Mouse (Mus musculus): ENCODE results near the gene Ppm1n. TPM values are rescaled to one million over a fixed set of nuclear protein-coding genes. Genes with fewer than 3 reads are reported as not detected.

The Ppm1n gene
- polyA plus RNA-seq, 1 experiment from 2014 or later: 0.30 TPM

Other genes with a start within 250 kb of the Ppm1n start
- not detected in 2 replicates for gene Rsph6a, start 225.4 kb downstream of the Ppm1n start, polyA plus RNA-seq (2015; fragmentation: Nextera tagmentation; extraction: Ambion mirVana)
- gene Dmwd, start 203.8 kb downstream of the Ppm1n start, polyA plus RNA-seq (2015; fragmentation: Nextera tagmentation; extraction: Ambion mirVana): 4.3 and 5.0 TPM in 2 replicates
- gene Dmpk, start 196.2 kb downstream of the Ppm1n start, polyA plus RNA-seq (2015; fragmentation: Nextera tagmentation; extraction: Ambion mirVana): 2.8 and 3.7 TPM in 2 replicates
- 1.2 and 1.5 TPM in 2 replicates for gene Six5, start 185.5 kb downstream of the Ppm1n start, polyA plus RNA-seq (2015; fragmentation: Nextera tagmentation; extraction: Ambion mirVana)
- gene Gm4969, start 161.7 kb downstream of the Ppm1n start, polyA plus RNA-seq (2015; fragmentation: Nextera tagmentation; extraction: Ambion mirVana): 0.70 and 0.72 TPM in 2 replicates
- 16.4 and 16.6 TPM in 2 replicates for gene Fbxo46, start 160.2 kb downstream of the Ppm1n start, polyA plus RNA-seq (2015; fragmentation: Nextera tagmentation; extraction: Ambion mirVana)
- 10.1 and 11.5 TPM in 2 replicates for gene Qpctl, start 130.8 kb downstream of the Ppm1n start, polyA plus RNA-seq (2015; fragmentation: Nextera tagmentation; extraction: Ambion mirVana)
- gene Snrpd2, start 130.3 kb downstream of the Ppm1n start, polyA plus RNA-seq (2015; fragmentation: Nextera tagmentation; extraction: Ambion mirVana): 154 and 164 TPM in 2 replicates
- gene Gipr, start 113.9 kb downstream of the Ppm1n start, polyA plus RNA-seq (2015; fragmentation: Nextera tagmentation; extraction: Ambion mirVana): 0.10 and 0.25 TPM in 2 replicates
- gene Eml2, start 103.6 kb downstream of the Ppm1n start, polyA plus RNA-seq (2015; fragmentation: Nextera tagmentation; extraction: Ambion mirVana): 5.7 and 6.1 TPM in 2 replicates
- 0.69 and 0.80 TPM in 2 replicates for gene Gpr4, start 67.5 kb downstream of the Ppm1n start, polyA plus RNA-seq (2015; fragmentation: Nextera tagmentation; extraction: Ambion mirVana)
- gene Opa3, start 51.7 kb downstream of the Ppm1n start, polyA plus RNA-seq (2015; fragmentation: Nextera tagmentation; extraction: Ambion mirVana): 25.4 and 25.7 TPM in 2 replicates
- gene Vasp, start 8.2 kb downstream of the Ppm1n start, polyA plus RNA-seq (2015; fragmentation: Nextera tagmentation; extraction: Ambion mirVana): 74.3 and 75.3 TPM in 2 replicates
- 1.6 and 2.2 TPM in 2 replicates for gene Rtn2, start 2.6 kb upstream of the Ppm1n start, polyA plus RNA-seq (2015; fragmentation: Nextera tagmentation; extraction: Ambion mirVana)
- 0.19 and 0.21 TPM in 2 replicates for gene Fosb, start 30.0 kb upstream of the Ppm1n start, polyA plus RNA-seq (2015; fragmentation: Nextera tagmentation; extraction: Ambion mirVana)
- 59.6 and 67.1 TPM in 2 replicates for gene Ercc1, start 64.7 kb upstream of the Ppm1n start, polyA plus RNA-seq (2015; fragmentation: Nextera tagmentation; extraction: Ambion mirVana)
- gene Cd3eap, start 79.4 kb upstream of the Ppm1n start, polyA plus RNA-seq (2015; fragmentation: Nextera tagmentation; extraction: Ambion mirVana): 15.8 and 18.7 TPM in 2 replicates
- gene Ppp1r13l, start 79.7 kb upstream of the Ppm1n start, polyA plus RNA-seq (2015; fragmentation: Nextera tagmentation; extraction: Ambion mirVana): 2.2 and 2.4 TPM in 2 replicates
- 14.3 and 15.1 TPM in 2 replicates for gene Ercc2, start 101.9 kb upstream of the Ppm1n start, polyA plus RNA-seq (2015; fragmentation: Nextera tagmentation; extraction: Ambion mirVana)
- gene Klc3, start 124.0 kb upstream of the Ppm1n start, polyA plus RNA-seq (2015; fragmentation: Nextera tagmentation; extraction: Ambion mirVana): 35.3 and 38.4 TPM in 2 replicates
- 3.6 and 7.0 TPM in 2 replicates for gene Ckm, start 124.7 kb upstream of the Ppm1n start, polyA plus RNA-seq (2015; fragmentation: Nextera tagmentation; extraction: Ambion mirVana)
- 6.7 and 9.0 TPM in 2 replicates for gene Mark4, start 178.8 kb upstream of the Ppm1n start, polyA plus RNA-seq (2015; fragmentation: Nextera tagmentation; extraction: Ambion mirVana)
- gene Exoc3l2, start 183.3 kb upstream of the Ppm1n start, polyA plus RNA-seq (2015; fragmentation: Nextera tagmentation; extraction: Ambion mirVana): 0.74 and 0.78 TPM in 2 replicates
- 2.7 and 4.0 TPM in 2 replicates for gene Bloc1s3, start 228.3 kb upstream of the Ppm1n start, polyA plus RNA-seq (2015; fragmentation: Nextera tagmentation; extraction: Ambion mirVana)
- gene Trappc6a, start 228.3 kb upstream of the Ppm1n start, polyA plus RNA-seq (2015; fragmentation: Nextera tagmentation; extraction: Ambion mirVana): 86.5 and 92.5 TPM in 2 replicates
- gene Nkpd1, start 237.8 kb upstream of the Ppm1n start, polyA plus RNA-seq (2015; fragmentation: Nextera tagmentation; extraction: Ambion mirVana): 0.24 and 0.42 TPM in 2 replicates